Mouse (Mus musculus): ENCODE measurements around the gene Pom121l2.

Pom121l2 gene

DNA sequence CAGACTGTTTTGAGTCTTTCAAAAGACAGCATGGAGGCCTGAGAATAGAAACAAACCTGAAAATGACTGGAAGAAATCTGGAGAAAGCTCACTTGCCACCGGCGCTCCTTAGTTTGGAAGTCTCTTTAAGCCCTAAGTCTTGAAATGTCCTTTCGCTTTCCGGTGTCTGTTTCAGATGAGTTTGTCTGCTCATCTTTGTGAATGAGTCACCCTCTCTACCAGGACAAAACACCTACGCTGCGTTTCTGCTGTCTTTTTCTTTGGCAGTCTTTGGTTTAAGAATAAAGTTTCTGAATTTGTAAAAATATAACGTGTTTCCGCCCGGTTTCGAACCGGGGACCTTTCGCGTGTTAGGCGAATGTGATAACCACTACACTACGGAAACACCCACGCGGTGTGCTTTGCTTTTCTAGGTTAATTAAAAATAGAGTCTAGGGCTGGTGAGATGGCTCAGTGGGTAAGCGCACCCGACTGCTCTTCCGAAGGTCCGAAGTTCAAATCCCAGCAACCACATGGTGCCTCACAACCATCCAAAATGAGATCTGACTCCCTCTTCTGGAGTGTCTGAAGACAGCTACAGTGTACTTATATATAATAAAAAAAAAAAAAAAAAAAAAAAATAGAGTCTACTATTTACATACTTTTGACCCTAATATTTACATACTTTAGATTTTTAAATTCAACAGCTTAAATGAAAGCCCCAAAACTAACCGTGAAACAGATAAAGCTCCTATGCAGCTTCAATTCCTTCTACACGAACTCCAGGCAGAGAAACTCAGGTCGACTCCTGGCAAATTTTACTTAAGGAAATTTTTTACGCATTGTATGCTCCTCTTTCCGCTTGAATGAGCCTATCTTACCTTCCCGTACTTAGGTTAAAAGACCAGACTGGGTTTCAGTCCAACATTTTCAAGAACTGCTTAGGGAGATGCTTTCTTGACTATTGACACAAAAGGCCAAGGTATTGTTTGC, 34.8 kb downstream of the Pom121l2 start:
- ATAC-seq (ENCODE audit: low TSS enrichment), result peak; percentile 84

DNA sequence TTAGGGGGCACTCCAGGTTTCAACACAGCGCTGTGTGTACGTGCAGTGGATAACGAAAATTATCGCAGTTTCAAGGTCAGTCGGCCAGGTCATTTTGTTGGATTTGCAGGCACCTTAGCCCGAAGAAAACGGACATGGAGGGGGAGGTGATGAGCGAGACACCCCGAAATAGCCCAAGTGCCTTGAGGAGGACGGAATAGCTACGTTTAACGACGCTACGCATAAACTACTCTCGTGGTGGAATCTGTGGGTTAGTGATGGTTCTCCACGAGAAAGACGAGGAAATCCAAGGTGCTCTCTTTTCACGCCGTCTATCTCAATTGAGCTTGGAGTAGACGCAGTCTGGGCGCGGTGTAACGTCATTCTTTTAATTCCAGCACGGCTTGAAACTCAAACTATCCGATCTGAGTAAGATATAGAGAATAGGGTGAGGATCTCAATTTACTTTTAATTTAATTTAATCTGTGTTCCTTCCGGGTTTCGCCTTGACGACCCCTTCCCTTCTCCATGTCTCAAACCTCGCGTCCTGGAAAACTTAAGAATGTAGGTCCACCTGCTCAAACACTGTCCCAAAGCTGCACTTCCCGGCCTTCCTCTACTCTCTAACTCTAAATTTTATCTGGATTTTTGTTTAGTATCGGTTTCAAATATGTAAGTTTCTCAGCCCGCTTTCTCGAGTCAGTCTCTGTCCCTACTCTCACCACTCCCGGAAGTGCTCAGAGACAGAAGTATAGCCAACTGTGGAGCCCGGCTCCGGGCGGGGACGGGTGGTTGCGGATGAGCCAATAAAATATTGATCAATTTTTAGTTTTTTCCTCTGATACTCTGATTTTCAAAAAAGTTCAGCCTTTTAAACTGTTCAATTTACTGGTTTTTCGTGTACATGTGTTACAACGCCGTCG, 39.2 kb downstream of the Pom121l2 start:
- ATAC-seq (ENCODE audit: low TSS enrichment), result no peak

DNA sequence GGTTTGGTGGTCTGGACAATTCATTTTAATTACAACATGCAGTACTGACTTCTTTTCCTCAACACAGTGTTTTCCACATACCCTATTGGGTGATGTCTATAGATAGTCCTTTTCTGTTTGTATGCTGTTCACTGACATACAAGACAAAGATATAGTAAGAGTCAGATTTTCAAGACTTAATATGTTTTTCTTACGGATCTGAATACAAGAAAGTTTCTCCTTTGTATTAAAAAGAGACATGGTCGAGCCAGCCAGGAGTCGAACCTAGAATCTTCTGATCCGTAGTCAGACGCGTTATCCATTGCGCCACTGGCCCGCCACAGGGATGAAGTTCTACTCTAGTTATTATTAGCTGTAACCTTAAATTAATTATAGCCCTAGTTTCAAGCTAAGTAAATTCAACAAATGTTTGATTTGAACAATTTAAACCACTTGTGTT, 39.9 kb downstream of the Pom121l2 start:
- no peak for ATAC-seq (ENCODE audit: low TSS enrichment)

DNA sequence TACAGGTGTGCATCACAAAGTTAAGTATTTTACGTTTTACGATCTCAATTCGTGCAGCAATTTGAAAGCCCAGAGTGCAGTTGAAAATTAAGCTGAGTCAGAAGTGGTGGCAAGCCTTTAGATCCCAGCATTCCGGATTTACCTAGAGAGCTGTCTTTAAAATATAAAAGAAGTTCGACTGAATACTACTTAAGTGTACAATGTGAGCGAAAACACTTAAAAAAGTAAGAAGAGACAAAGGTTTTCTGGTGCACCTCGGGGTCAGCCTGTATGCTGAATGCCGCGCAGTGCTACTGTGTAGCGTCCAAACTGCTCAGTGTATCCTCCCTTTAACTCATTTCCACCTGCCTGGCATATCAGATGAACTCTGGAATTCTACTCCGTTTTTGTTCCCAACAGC, 40.6 kb downstream of the Pom121l2 start:
- no peak for ATAC-seq (ENCODE audit: low TSS enrichment)

DNA sequence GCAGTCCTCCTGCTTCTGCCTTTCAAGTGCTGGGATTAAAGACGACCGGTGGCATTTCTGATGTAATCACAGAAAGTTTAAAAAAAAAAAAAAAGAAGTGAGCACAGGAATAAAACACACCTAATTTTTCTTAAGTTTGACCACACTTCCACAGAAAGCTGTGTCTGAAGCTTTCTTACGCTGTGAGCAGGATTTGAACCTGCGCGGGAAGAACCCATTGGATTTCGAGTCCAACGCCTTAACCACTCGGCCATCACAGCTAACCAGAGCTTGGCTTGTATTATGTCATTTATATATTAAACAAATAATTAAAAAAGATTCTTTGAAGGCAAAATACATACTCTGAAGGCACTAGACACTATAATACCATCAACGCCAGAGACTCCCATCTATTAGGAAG, 41.2 kb downstream of the Pom121l2 start:
- peak; percentile 75 for ATAC-seq (ENCODE audit: low TSS enrichment)

DNA sequence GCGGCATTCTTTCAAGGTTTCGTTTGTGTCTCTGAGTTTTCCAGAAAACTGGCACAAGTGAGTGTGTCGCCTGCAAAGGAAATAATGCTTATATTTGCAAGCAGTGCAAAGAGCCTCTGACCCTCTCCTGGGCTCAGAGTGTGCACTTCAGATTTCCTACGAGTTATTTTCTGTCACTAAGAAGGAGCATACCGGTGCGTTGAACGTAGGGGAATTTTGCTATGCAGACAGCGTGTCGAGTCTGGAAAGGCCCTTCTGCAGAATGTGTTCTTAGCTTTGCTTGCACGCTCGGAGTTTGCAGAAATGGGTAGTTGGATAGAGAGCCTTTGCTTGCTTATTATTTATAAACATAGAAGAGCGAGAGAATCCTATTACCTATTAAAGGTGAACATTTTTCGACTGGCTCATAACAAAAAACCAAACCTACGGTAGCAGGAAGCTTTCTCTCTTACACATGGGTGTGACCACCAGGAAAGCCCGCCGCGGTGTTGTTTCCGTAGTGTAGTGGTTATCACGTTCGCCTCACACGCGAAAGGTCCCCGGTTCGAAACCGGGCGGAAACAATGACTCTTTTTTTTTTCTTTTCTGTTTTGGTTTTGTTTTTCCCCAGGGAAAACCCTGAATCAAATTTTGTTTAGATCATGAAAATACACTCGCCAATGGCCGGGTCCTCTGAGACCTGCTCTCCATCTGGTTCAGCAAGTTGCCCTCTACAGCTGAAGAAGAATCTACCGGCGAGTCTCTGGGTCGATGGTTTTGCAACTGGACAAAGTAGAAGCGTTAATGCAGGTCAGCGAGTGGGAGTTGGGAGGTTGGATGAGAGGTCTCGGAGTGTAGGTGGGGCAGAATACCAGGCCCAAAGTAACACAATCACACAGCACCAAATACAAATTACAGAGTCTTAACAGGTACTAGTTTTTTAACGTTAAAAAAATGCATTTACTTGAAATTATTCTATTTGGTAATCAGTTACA, 45.4 kb downstream of the Pom121l2 start:
- ATAC-seq (ENCODE audit: low TSS enrichment), result peak; percentile 68

DNA sequence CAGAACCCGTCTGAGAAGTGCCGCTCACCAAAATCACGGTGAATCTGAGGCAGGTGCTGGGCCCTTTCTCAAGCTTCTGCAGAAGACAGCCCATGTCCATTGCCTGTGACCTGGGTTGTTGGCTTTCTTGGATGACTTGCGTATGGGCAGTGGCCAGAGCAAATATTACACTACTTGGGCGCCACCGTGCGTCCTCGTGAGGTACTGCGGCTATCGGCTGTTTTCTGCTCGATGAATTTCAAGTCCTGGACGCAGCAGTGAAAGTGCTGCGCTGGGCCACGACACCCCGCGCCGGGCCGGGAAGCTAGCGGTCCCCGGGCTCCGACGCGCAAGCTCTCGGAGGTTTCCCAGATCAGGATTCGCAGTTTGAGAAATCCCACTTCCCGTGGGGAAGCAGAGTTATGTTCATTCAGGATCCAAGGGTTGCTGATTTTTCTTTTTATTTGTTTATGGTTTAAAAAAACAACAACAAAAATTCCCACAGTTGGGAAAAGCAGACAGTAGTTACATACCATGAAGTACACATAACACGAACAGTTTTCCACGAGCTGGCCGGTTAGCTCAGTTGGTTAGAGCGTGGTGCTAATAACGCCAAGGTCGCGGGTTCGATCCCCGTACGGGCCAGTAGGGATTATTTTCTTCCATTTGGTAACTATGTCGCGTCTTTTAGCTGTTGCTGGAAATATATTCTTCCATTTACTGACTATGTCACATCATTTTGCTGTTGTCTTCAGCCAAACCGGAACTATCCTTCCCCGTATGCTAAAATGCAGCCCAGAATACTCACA, 47.9 kb downstream of the Pom121l2 start:
- peak; percentile 82 for ATAC-seq (ENCODE audit: low TSS enrichment)

DNA sequence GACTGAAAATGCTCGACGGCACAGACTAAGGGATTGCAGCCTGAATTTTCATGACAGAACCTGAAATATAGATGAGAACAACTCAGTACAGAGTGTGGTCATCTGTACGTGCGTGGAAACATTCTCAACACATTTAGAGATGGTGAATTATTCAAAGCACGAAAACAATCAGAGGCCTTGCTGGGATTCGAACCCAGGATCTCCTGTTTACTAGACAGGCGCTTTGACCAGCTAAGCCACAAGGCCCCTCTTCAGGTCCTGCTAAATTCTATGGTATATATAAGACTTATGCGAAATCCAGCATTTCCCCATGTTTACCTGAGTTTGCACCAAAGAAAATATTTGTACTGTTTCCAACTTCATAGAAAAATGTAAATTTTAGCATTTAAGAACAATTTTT, 48.9 kb downstream of the Pom121l2 start:
- no peak for ATAC-seq (ENCODE audit: low TSS enrichment)

DNA sequence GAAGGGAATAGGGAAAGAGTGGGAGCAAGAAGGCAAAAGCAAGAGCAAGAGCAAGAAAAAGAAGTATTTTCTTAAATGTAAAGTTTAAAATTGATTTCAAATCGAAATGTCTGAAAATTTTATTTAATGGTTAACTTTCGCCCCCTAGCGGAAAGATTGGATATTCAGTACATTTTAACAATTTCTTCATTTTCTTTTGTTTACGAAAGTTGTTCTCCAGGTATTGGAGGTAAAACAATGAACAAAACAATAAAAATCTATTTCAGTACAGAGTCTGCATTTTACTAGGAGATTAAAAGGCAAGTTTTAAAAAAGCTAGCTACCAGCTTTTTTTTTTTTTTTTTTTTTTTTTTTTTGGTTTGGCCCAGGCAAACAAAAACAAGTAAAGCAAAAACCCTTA, 49.5 kb downstream of the Pom121l2 start:
- ATAC-seq (ENCODE audit: low TSS enrichment), result no peak

DNA sequence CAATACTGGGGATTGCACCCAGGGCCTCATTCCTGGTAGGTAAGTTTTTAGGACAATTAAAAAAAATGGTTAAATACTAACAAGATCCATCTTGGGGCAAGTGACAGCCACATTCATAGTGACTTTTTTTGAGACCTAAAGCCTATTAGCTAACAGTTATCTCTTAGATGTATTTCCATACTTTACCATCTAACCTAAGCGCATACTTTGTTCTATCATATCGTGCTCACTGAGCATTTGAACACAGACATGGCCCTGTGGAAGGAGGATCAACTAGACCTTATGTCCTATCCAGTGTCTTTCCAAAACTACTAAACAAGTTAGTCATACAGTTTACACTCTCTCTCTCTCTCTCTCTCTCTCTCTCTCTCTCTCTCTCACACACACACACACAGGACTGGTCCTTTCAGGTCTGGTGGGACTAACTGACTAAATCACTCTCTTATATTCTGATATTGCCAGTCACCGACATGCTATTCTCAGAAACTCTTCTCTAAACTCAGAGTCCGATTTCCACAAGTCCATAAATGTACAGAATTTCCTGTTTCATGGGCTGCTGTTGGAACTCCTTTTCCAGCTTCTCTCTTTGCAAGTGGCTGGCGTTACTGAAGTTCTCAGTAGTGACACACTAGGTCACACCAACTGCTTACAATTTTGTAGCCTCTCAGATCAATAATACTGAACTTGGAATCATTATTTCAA, 52.9 kb downstream of the Pom121l2 start:
- ATAC-seq (ENCODE audit: low TSS enrichment), result no peak

DNA sequence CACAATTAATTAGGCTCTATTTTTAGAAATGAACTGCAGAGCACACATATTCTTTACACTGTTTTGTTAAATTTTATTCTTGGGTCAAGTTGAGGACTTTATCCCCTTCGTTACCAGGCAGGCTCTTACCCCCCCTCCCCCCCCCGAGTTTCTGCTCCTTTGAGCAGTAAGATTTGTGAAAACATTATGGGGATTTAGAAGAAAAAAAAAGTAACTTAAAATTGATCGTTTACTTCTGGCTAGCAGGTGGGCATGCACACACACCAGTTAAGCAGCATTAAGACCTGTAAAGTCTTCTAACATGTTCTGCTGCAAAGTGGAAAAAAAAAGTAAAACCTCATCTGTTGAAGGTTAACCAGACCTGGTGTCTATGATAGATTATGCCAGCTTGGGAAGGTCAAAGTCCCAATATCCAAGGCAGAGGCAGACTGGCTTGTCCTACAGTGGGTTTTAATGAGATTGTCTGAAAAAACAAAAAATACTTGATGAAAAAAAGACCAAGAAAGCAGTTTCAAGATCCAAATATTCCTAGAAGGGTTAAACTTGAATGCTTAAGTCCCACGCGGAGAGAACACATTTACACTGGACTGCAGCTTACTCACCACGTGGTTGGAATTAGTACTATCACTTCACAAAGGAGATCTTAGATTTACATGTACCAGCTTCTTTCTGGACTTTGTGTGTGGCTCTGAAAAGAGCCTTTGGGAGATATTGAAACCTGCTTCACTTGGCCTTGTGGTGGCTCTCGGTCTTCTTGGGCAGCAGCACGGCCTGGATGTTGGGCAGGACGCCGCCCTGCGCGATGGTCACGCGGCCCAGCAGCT, 53.7 kb downstream of the Pom121l2 start:
- ATAC-seq (ENCODE audit: low TSS enrichment), result no peak

DNA sequence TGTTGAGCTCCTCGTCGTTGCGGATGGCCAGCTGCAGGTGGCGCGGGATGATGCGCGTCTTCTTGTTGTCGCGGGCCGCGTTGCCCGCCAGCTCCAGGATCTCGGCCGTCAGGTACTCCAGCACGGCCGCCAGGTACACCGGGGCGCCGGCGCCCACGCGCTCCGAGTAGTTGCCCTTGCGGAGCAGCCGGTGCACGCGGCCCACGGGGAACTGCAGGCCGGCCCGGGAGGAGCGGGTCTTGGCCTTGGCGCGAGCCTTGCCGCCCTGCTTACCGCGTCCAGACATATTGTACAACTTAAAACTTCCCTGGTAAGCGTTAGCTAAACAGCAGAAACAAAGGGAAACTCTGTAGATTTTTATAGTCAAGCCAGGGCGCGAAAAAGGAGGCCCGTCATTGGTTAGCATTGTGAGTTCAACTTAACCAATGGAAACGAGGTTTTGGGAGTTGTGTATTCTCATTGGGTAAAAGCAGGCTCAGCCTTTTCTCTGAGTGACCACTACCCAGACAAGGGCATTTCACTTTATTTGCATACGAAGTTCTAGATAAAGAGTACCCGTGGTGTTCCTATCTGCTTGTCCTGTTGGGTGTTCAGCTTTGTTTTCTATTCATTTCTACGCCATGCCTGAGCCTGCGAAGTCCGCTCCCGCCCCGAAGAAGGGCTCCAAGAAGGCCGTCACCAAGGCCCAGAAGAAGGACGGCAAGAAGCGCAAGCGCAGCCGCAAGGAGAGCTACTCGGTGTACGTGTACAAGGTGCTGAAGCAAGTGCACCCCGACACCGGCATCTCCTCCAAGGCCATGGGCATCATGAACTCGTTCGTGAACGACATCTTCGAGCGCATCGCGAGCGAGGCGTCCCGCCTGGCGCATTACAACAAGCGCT, 54.5 kb downstream of the Pom121l2 start, which contains the start of the genes Hist1h2ah and Hist1h2bk:
TSS of gene Hist1h2ah (minus strand) at position 302 of the 882 bp plus-strand sequence.
TSS of gene Hist1h2bk (plus strand) at position 604 of the 882 bp plus-strand sequence.
- ATAC-seq (ENCODE audit: low TSS enrichment), result peak; percentile 100

DNA sequence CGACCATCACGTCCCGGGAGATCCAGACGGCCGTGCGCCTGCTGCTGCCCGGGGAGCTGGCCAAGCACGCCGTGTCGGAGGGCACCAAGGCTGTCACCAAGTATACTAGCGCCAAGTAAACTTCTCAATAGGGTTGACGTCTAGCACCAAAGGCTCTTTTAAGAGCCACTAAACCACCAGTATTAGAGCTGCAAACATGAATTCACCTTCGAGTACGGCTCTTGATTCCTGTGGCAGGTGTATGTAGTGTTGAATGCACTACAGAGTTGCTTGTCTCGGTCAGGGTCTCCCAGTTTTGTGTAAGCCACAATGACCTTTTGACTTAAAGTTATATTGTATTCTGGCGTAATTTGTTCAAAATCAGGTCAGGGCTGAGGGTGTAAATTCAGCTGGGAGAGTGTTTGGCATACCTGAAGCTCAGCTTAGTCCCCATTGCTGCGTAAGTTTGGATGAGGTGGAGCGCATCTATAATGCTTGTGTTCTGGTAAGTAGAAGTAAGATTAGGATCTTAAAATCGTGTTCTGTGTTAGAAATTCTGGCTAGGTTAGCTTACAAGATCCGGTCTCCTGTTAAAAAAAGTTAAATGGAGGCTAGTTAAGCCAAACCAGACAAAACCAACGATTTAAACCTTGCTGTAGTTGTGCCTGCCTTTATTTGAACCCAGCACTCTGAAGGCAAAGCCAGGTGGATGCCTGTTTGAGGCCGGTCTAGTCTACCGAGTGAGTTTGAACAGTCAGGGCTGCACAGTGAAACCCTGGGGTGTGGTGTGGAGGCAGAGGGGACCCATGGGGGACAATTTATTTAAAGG, 55.4 kb downstream of the Pom121l2 start:
- ATAC-seq (ENCODE audit: low TSS enrichment), result no peak

DNA sequence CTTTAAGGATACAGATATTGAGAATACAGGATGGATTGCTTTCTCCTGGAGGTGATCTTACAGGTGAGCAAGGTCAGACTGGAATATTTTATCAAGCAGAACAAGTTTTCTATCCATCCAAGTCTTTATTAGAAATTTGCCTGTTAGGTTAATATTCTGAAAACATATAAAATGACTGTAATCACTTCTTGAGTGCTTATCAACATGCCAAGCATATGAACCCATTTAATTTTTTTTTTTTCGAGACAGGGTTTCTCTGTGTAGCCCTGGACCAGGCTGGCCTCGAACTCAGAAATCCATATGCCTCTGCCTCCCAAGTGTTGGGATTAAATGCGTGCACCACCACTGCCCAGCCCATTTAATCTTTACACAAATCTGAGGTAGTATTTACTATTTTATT, 56.0 kb downstream of the Pom121l2 start:
- no peak for ATAC-seq (ENCODE audit: low TSS enrichment)

DNA sequence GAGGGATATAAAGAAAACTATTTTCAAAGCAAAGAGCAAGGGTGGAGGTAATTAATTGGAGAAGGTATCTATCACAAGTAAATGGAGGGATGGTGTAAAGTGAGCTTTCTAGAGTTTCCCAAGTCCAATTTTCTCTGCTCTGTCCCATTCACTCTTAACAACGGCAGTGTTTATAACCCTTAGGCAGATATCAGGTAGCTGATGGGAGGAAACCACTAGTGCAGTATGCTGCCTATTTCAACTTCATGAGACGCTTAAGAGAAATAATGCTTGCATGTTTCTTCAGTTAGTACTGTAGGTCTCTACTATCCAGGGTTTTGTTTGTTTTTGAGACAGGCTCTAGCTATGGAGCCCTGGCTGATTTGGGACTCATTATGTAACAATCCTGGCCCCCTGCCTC, 56.4 kb downstream of the Pom121l2 start:
- ATAC-seq (ENCODE audit: low TSS enrichment), result no peak
